Mouse (Mus musculus) kidney, postnatal 25 days (tissue): ENCODE measurements around the gene Plekhh2.
A peak's percentile ranks its signal among the peaks of the same experiment; 100 is the strongest.

Source experiments
- DNase-seq, 2 experiments: peaks; one replicate each; pipeline ENCODE4 v3.0.0; 2021; ENCODE audit warnings: mixed read lengths in 2 of 2

The Plekhh2 gene

DNA sequence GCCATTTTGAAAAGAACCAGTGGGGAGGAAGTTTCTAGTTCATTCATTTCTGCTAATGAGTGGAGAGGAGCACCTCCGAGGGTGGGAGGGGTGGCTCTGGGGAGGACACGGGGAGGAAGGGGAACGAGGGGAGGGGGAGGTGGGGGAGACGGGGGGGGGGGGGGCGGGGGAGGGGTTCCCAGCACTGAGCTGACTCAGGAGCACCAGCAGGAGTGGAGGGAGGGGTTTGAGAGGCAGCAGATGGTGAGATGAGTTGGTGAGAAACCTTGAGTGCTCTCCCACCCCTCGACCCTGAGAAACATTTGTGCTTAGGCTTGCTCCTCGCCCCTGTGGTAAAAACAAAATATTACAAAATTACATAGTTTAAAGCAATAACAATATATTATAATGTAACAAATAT lies 134.2 kb downstream of the Plekhh2 start:
- DNase-seq: no peak

DNA sequence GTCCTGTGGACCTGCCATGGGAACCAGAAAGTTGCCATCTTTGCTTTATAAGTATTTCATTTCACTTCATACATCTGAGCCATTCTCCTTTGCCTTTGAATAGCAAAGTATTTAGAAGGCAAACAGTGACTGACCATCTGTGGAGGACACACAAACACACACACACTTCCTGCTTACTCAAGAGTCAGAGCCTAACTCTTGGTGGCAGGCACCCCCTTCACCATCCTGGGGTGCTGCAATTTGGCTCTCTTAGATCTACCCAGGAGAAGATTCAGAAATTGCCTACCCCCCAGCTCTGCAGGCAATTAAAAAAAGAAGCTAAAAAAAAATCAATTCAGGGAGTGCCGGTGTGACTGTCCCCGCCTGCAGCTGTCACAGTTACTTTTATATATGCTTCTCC lies 134.8 kb downstream of the Plekhh2 start:
- DNase-seq: no peak

DNA sequence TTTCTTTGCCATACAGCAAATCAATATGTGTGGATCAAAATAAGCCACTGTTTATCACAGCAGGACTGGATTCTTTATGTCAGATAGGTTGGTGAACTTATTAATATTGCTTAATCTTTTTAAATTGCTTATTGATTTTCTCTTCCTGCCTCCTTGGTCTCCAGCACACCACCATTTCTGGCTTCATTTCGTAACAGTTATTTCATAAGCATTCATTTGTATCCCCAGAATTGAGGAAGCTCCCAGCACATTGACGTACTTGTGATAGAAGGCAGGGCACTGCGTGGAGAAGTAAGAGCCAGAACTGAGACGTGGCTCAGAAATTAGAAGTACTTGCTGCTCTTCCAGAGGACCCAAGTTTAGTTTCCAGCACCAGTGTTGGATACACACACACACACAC lies 135.9 kb downstream of the Plekhh2 start:
- DNase-seq: no peak

DNA sequence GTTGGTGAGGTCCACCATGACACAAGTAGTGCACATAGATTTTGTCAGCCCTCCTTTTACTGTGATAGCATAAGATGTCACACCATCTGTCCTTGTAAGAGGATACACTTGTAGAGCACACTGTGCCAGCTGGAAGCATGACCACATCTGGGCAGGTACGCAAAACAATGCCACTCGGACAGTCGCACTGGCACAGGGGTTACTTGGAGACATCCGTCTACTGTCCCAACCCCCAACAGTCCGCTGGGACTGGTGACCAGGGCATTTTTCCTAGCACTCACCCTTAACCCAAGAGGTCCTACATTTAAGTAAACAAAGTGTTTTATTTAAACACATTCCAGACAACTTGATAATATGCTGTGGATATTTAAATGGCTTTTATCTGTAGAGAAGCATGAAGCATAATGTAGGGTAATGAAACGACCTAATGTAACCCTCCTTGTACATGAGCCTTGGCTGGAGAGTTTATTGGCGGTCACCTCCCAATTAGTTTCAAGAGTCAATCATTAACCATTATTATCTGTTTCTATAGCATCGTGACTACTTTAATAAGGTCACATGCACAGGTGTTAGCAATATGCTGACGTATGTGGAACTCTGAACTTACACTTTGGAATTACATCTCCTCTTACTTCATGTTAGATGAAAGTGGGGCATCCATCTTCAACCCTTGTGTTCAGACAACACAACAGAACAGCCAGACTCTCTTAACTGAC lies 138.8 kb downstream of the Plekhh2 start:
- no peak for DNase-seq

DNA sequence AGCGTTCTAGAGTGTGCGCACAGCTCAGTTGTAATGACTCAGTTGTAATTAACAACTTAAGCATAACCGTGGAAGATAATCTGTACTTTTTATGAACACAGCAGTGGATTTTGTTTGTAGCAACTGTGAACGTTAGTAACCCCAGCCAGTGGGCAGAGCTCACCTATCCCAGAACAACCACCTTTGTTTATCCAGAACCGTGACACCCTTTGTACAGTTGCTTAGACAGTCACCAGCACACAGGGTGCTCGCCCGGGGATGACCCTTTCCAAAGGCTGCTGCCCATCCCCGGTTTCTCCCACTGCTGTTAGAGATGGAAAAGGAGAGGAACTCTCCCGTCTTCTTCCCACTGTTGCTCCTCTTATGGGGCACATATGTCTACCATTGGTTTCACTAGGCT lies 141.8 kb downstream of the Plekhh2 start:
- no peak for DNase-seq

DNA sequence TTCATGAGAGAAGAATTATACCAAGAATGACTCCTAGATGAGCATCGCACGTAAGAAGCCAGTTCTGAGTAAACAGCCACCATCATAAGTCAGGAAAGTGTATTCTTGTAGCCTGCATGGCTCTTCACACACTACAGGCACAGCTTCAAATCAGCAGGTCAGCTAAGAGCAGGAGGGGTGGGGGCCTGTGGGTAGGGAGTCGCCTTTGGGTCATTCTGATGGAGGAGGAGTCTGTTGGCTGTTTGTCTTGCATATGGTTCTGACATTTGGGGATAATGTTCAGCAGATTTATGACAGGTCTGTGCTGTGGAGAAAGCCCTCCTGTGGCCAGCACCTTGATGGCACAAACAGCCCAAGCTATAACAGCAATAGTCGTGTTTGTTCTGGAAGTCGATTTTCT lies 144.5 kb downstream of the Plekhh2 start:
- no peak for DNase-seq

DNA sequence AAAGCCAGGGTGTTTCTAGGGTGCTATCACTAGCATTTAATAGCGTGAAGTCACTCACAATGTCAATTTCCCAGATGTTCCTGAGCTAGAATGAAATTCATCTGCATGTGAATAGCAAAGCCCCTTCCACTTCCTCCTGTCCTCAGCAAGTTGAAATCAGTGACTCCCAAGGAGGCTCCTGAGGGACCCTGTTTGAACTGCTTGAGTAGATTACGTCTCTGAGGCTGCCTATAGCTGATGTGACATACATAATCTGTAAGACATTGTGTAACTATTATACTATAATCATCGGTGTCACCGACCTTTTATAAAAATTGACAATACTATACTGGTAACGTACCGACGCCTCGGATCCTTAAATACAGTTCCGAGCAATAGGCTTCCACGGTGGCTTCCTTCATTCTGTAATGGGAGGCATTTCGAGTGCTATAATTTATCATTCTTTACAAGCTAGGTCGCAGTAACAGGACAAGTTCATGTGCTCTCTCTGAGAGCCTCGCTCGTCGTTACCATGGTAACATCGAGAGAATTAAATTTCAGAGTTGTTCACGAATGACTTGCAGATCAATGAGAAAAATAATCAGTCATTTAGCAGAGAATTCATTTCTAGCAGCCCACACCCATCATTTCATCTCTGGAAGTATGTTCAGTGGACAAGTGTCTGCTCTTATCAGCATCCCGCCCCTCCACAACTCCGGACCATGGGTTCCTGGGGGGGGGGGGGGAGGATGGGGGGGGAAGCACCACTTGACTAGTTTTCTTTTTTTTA lies 145.1 kb downstream of the Plekhh2 start:
- no peak for DNase-seq

DNA sequence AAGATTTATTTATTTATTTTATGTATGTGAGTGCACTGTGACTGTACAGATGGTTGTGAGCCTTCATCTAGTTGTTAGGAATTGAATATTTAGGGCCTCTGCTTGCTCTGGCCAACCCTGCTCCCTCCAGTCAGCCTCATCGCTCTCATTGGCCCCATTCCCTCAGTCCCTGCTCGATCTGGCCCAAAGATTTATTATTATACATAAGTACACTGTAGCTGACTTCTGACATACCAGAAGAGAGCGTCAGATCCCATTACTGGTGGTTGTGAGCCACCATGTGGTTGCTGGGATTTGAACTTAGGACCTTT lies 145.7 kb downstream of the Plekhh2 start:
- DNase-seq: no peak

DNA sequence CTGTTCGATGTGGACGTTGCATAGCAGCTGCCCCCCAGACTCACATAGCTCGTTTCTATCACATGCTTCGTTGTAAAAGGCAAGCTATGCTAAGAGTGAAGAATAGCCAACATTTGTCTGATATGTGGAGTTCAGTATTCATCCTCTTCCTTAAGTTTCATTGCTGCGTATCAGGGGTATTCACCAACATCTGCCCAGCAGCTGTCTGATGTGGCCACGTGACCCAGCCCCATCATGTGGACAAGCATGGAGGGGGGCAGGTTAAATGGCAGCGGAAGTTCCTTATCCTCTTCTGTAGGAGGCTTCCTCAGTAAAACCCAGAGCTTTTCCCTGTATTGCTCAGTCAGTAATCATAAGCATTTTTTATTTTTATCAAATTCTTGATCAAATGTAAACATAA lies 146.1 kb downstream of the Plekhh2 start:
- no peak for DNase-seq

DNA sequence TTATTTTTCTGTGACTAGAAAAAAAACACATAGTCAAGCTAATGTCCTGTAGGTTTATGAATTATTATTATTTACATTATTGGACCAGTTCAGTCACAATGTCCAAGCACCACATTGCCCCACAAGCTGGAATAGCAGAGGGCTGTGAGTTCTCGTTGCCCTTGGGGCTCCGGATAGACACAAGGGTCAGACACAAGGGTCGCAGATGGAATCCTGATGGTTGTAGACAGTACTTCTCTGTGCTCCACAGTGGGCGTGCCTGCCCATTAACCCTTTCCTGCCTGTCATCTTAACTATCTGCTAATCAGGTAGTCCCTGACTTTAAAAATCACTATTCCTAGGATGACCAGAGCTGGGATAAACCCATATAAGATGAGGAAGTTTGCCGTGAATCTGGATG lies 146.5 kb downstream of the Plekhh2 start:
- no peak for DNase-seq

DNA sequence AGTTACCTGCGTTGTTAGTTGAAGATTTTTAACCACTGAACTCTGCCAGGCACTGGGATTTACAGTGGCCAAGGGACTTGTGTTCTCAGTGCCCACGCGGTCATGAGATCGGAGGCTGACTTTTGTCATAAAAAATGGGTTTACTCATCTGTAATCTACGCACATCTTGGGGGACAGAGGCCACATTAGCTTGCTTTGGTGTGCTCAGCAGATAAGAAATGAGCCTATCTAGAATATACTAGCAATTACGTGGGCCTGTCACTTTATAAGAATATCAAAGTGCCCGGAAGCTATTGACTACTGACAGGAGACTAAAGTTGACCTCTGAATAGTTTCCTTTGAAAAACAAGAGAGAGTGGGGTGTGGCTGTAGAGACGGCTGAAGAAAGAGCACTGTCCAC lies 147.3 kb downstream of the Plekhh2 start:
- DNase-seq: no peak

DNA sequence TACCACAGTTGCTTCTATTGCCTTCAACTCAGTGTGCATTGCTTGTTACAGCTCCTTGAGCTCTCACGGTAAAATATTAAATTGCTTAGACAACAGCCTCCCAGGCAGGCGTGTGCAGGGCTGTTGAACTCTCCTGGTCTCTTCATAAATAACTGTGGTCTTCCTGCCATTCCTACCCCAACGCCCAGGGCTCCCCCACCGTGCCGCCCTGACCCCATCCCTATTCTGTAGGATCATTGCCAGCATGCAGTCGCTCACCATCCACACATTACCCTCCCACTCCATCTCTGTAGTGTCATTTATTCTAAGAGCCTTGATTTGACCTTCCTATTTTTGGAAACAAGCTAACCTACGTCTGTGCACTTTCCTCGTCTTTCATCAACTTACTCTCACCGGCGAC lies 153.4 kb downstream of the Plekhh2 start:
- DNase-seq: no peak

DNA sequence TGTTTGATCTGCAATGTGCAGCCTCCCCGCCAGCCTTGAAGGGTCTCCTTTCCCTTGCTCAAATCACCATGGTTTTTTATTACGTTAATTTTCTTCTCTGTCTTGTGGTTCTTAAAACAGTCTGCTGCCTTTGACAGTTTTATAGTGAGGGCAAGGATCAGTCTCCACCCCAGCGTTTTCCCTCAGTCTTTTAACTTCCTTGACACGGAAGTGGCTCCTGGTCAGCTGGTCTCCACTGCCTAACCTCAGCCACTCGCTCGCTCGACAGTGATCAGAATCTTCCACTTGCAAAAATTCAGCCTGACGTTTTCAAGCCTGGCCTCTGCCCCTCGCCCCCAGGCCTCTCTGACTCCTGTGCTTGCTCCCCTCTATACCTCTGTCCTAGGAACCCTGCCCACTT lies 154.0 kb downstream of the Plekhh2 start:
- DNase-seq: peak; percentile 32 to 54

DNA sequence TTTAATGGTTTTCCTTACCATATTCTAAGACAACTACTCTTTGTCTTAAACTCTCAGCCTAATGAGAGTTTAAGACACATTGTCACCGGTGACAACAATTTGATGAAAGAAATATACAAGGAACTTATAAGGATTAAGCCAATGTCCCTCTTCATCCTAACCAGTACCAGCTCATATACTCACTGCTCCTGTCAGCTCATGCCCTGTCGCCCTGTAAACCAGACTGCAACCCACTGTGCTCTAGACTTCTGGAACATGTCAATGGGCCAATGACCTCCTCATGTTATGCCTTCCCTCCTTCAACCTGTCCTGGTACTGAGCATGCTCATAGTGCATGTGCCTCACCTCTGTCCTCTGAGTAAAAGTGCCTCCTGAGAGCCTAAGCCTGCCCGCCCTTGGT lies 156.2 kb downstream of the Plekhh2 start:
- no peak for DNase-seq
